Mouse (Mus musculus): ENCODE measurements around the gene Birc2.
A peak's percentile ranks its signal among the peaks of the same experiment; 100 is the strongest.

Birc2 gene

GRCm38 (mm10) chr9:7846667-7847199 is 9.9 kb upstream of the Birc2 start:
- DNase-seq (ENCODE audit: low spot score in 2 of 2), result no peak

- no peak for DNase-seq (ENCODE audit: low spot score in 2 of 2)
These were observed 8.5 kb upstream of the Birc2 start for GRCm38 (mm10) chr9:7845216-7845895.

GRCm38 (mm10) chr9:7841221-7841620 is 4.4 kb upstream of the Birc2 start:
- no peak for DNase-seq (ENCODE audit: low spot score in 2 of 2)

GRCm38 (mm10) chr9:7837806-7838440 is 1.1 kb upstream of the Birc2 start:
- no peak for DNase-seq (ENCODE audit: low spot score in 2 of 2)

GRCm38 (mm10) chr9:7836331-7836730 is 533 bp downstream of the Birc2 start:
- peak; percentile 54 for DNase-seq (ENCODE audit: low spot score in 2 of 2)

- no peak for DNase-seq (ENCODE audit: low spot score in 2 of 2)
These were observed 1.6 kb downstream of the Birc2 start for GRCm38 (mm10) chr9:7835302-7835701.

GRCm38 (mm10) chr9:7833421-7833820 is 3.4 kb downstream of the Birc2 start:
- DNase-seq (ENCODE audit: low spot score in 2 of 2), result no peak

GRCm38 (mm10) chr9:7829531-7830528 is 7.0 kb downstream of the Birc2 start:
- no peak for DNase-seq (ENCODE audit: low spot score in 2 of 2)

GRCm38 (mm10) chr9:7828706-7829105 is 8.2 kb downstream of the Birc2 start:
- DNase-seq (ENCODE audit: low spot score in 2 of 2), result no peak

- DNase-seq (ENCODE audit: low spot score in 2 of 2), result no peak
These were observed 11.9 kb downstream of the Birc2 start for GRCm38 (mm10) chr9:7824916-7825315.

GRCm38 (mm10) chr9:7822758-7823157 is 14.1 kb downstream of the Birc2 start:
- no peak for DNase-seq (ENCODE audit: low spot score in 2 of 2)

GRCm38 (mm10) chr9:7805101-7805506 is 31.8 kb downstream of the Birc2 start:
- DNase-seq (ENCODE audit: low spot score in 2 of 2), result no peak

- DNase-seq (ENCODE audit: low spot score in 2 of 2), result no peak
These were observed 38.3 kb downstream of the Birc2 start for GRCm38 (mm10) chr9:7798555-7798954.

- no peak for DNase-seq (ENCODE audit: low spot score in 2 of 2)
These were observed 39.3 kb downstream of the Birc2 start for GRCm38 (mm10) chr9:7797542-7797941.

- DNase-seq (ENCODE audit: low spot score in 2 of 2), result peak in 1 of 2 experiments; percentile 20
These were observed 40.6 kb downstream of the Birc2 start for GRCm38 (mm10) chr9:7796129-7796864.

GRCm38 (mm10) chr9:7795581-7795980 is 41.3 kb downstream of the Birc2 start:
- peak in 1 of 2 experiments; percentile 14 for DNase-seq (ENCODE audit: low spot score in 2 of 2)

- no peak for DNase-seq (ENCODE audit: low spot score in 2 of 2)
These were observed 43.3 kb downstream of the Birc2 start for GRCm38 (mm10) chr9:7793561-7793960.

GRCm38 (mm10) chr9:7790580-7791084 is 46.2 kb downstream of the Birc2 start:
- DNase-seq (ENCODE audit: low spot score in 2 of 2), result no peak

- DNase-seq (ENCODE audit: low spot score in 2 of 2), result no peak
These were observed 46.9 kb downstream of the Birc2 start for GRCm38 (mm10) chr9:7789764-7790575.

- no peak for DNase-seq (ENCODE audit: low spot score in 2 of 2)
These were observed 48.5 kb downstream of the Birc2 start for GRCm38 (mm10) chr9:7788411-7788810.
